Mouse (Mus musculus) heart, adult 10 weeks (tissue): ENCODE results near the gene Lmntd1. TPM values are rescaled to one million over a fixed set of nuclear protein-coding genes. Genes with fewer than 3 reads are reported as not detected.

Source experiments
- polyA plus RNA-seq: library from polyadenylated mRNA; stranded (reverse); fragments of 350-450 nt; fragmentation: Illumina TruSeq; extraction: RNeasy Lipid Tissue Mini Kit (QIAGEN cat#74804); gene quantifications from one replicate; pipeline ENCODE4 v1.2.3, GENCODE M21; 2014; ENCODE audit warnings: low read depth, low replicate concordance

Gene Lmntd1
- 12.5 TPM for polyA plus RNA-seq

DNA sequence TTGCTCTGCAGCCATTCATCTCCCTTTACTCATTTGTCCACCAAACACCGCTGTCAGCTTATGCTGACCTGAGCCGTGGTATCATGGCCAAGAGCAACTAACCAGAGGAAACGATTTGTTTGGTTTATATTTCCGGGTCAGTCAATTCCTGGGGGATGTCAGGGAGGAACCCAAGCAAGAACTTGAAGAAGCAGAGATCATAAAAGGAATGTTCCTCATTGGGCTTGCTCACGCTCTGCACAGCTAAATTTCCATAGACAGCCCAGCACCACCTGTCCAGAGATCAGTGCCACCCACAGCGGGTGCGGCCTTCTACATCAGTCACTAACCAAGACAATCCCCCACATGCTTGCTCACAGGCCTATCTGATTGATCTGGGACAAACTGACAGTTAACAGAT, at the start of gene Lmntd1:
Gene Lmntd1, minus strand, starts transcription at position 101 of the 400 bp plus-strand sequence.

GRCm38 (mm10) chr6:145615666-145616210, 1.6 kb upstream of the Lmntd1 start, which contains the start of gene Tuba3b:
Gene Tuba3b (plus strand): TSS chr6:145615757.

Other genes with a start within 250 kb of the Lmntd1 start
- gene Tuba3b, start 1.4 kb upstream of the Lmntd1 start, polyA plus RNA-seq, result 0.26 TPM
- 38.6 TPM for gene Rassf8, start 132.4 kb upstream of the Lmntd1 start, polyA plus RNA-seq